Mouse (Mus musculus) kidney, postnatal 0 days (tissue): ENCODE data around the gene Gm45021. TPM values are rescaled to one million over a fixed set of nuclear protein-coding genes. Genes with fewer than 3 reads are reported as not detected.

Source experiments
- ATAC-seq: fragments of 200-750 bp; cut with Nextera tagmentation; replicated peaks from 2 replicates; pipeline ENCODE4 v1.8.0; 2017; ENCODE audit warnings: low read depth, moderate number of reproducible peaks, moderate TSS enrichment, moderate library complexity; ENCODE audit not compliant: low FRiP score
- DNase-seq: peaks from one replicate; pipeline ENCODE4 v3.0.0-alpha.2; 2016; ENCODE audit warnings: low spot score
- H3K27ac ChIP-seq: fragments of 300-500 bp; sonication (generic); 2 replicates; pipeline ENCODE4 v1.5.1; 2014; ENCODE audit warnings: mild to moderate bottlenecking
- H3K27me3 ChIP-seq: fragments of 300-500 bp; sonication (generic); 2 replicates; pipeline ENCODE4 v1.6.1; 2014; ENCODE audit warnings: low read length, mixed read lengths; ENCODE audit not compliant: insufficient read depth
- H3K36me3 ChIP-seq: fragments of 300-500 bp; sonication (generic); 2 replicates; pipeline ENCODE4 v1.6.1; 2014; ENCODE audit warnings: low read length, mixed read lengths; ENCODE audit not compliant: insufficient read depth
- H3K4me1 ChIP-seq: fragments of 300-500 bp; sonication (generic); replicated peaks from 2 replicates; pipeline ENCODE4 v1.6.1; 2014; ENCODE audit warnings: antibody characterized with exemption, low read length, mixed read lengths; ENCODE audit not compliant: insufficient read depth
- H3K4me2 ChIP-seq: fragments of 300-500 bp; sonication (generic); 2 replicates; pipeline ENCODE4 v1.6.1; 2014; ENCODE audit warnings: mild to moderate bottlenecking, low read length, moderate library complexity, mixed read lengths
- H3K4me3 ChIP-seq: fragments of 300-500 bp; sonication (generic); replicated peaks from 2 replicates; pipeline ENCODE4 v1.5.1; 2014; ENCODE audit warnings: low read depth, low read length
- H3K9ac ChIP-seq: fragments of 300-500 bp; sonication (generic); 2 replicates; pipeline ENCODE4 v1.6.1; 2014; ENCODE audit warnings: low read depth, low read length
- H3K9me3 ChIP-seq: fragments of 300-500 bp; sonication (generic); replicated peaks from 2 replicates; pipeline ENCODE4 v1.6.1; 2016; ENCODE audit warnings: low read length, inconsistent platforms, mixed read lengths
- CTCF ChIP-seq: IDR thresholded peaks from 2 replicates; pipeline ENCODE4 v1.5.1; 2016; ENCODE audit warnings: antibody characterized with exemption, low read depth, mild to moderate bottlenecking, moderate library complexity
- WGBS: fragments of 180-500 bp; shearing (Covaris S2); extraction: QIAGEN DNeasy Blood & Tissue Kit; methylation state at CpG from one replicate; pipeline ENCODE4 v1.1.7; 2014; 5-methylcytosine and 5-hydroxymethylcytosine counted together
- polyA plus RNA-seq: library from polyadenylated mRNA; unstranded; fragments of >200 nt; fragmentation: Nextera tagmentation; extraction: Ambion mirVana; gene quantifications from 2 replicates; pipeline ENCODE4 v1.2.1, GENCODE M21; 2015

The Gm45021 gene
- 0.38 TPM in 1 of 2 replicates, not detected in the other for polyA plus RNA-seq

GRCm38 (mm10) chr6:48589194-48589750, at the start of gene Gm45021:
TSS of gene Gm45021 (plus strand) at chr6:48589610.
- no peaks in the 10 kb centered on the region for H3K36me3 ChIP-seq
- no peak within 1 kb of the TSS for H3K4me3 ChIP-seq
- no peak within 1 kb of the TSS for H3K4me2 ChIP-seq
- H3K27ac ChIP-seq: 0 out of 2 replicates have a peak within 1 kb of the TSS, but pooled peaks have one; percentile 9
- no peak within 1 kb of the TSS for H3K9ac ChIP-seq
- H3K4me1 ChIP-seq: peaks cover 5% of the 10 kb centered on the region; the same call in 1 of the 2 replicates
- ATAC-seq (no peak), DNase-seq (peak; percentile 62)
- WGBS: 9% methylated on average over 6 of the region's 6 CpGs
- TF ChIP-seq CTCF: no peak
- H3K9me3 ChIP-seq: no peaks in the 10 kb centered on the region
- H3K27me3 ChIP-seq: no peaks in the 10 kb centered on the region

- no peak overlapping the region for H3K4me3 ChIP-seq
- H3K36me3 ChIP-seq: no peaks in the 10 kb centered on the region
- no peak for DNase-seq
- H3K27ac ChIP-seq: no peak overlapping the region
- 57% methylated on average over 5 of the region's 5 CpGs for WGBS
- H3K9me3 ChIP-seq: no peaks in the 10 kb centered on the region
- no peaks in the 10 kb centered on the region for H3K27me3 ChIP-seq
- no peak overlapping the region for H3K9ac ChIP-seq
- no peak for TF ChIP-seq CTCF
- 0 out of 2 replicates have a peak, but pooled peaks cover 7% of the 10 kb centered on the region for H3K4me1 ChIP-seq
- ATAC-seq: no peak
- no peak overlapping the region for H3K4me2 ChIP-seq
Observed at GRCm38 (mm10) chr6:48539860-48540259, 49.5 kb upstream of the Gm45021 start.

GRCm38 (mm10) chr6:48540721-48541120, 48.7 kb upstream of the Gm45021 start:
- H3K36me3 ChIP-seq: no peaks in the 10 kb centered on the region
- no peak overlapping the region for H3K4me3 ChIP-seq
- TF ChIP-seq CTCF: no peak
- ATAC-seq: no peak
- no peak for DNase-seq
- 0 out of 2 replicates have a peak, but pooled peaks cover 7% of the 10 kb centered on the region for H3K4me1 ChIP-seq
- no peaks in the 10 kb centered on the region for H3K9me3 ChIP-seq
- WGBS: 44% methylated on average over 3 of the region's 3 CpGs
- no peaks in the 10 kb centered on the region for H3K27me3 ChIP-seq
- no peak overlapping the region for H3K27ac ChIP-seq
- H3K9ac ChIP-seq: no peak overlapping the region
- no peak overlapping the region for H3K4me2 ChIP-seq

GRCm38 (mm10) chr6:48541560-48542450, 47.6 kb upstream of the Gm45021 start:
- no peak; the same call in 1 of the 2 replicates for TF ChIP-seq CTCF
- no peak for ATAC-seq

GRCm38 (mm10) chr6:48542631-48543030, 46.8 kb upstream of the Gm45021 start:
- Histone ChIP-seq H3K4me1 (0 out of 2 replicates have a peak, but pooled peaks cover 5% of the 10 kb centered on the region), H3K27ac (no peak overlapping the region), H3K36me3 (no peaks in the 10 kb centered on the region), H3K9me3 (no peaks in the 10 kb centered on the region), H3K9ac (no peak overlapping the region), H3K4me2 (no peak overlapping the region), H3K27me3 (no peaks in the 10 kb centered on the region), H3K4me3 (no peak overlapping the region)
- no peak for ATAC-seq
- no peak for DNase-seq
- no peak for TF ChIP-seq CTCF
- 88% methylated on average over 3 of the region's 3 CpGs for WGBS

More at GRCm38 (mm10) chr6:48541560-48542450, 47.6 kb upstream of the Gm45021 start:
- no peaks in the 10 kb centered on the region for H3K36me3 ChIP-seq
- no peaks in the 10 kb centered on the region for H3K9me3 ChIP-seq
- H3K27me3 ChIP-seq: no peaks in the 10 kb centered on the region
- 0 out of 2 replicates have a peak, but pooled peaks cover 6% of the 10 kb centered on the region for H3K4me1 ChIP-seq
- no peak overlapping the region for H3K9ac ChIP-seq
- WGBS: 10% methylated on average over 7 of the region's 7 CpGs
- no peak overlapping the region for H3K4me2 ChIP-seq
- DNase-seq: peak; percentile 57
- no peak overlapping the region for H3K27ac ChIP-seq
- no peak overlapping the region for H3K4me3 ChIP-seq

- no peak for DNase-seq
- H3K9me3 ChIP-seq: no peaks in the 10 kb centered on the region
- H3K36me3 ChIP-seq: no peaks in the 10 kb centered on the region
- H3K4me3 ChIP-seq: no peak overlapping the region
- H3K27me3 ChIP-seq: no peaks in the 10 kb centered on the region
- no peak for TF ChIP-seq CTCF
- H3K27ac ChIP-seq: no peak overlapping the region
- 58% methylated on average over 5 of the region's 5 CpGs for WGBS
- 0 out of 2 replicates have a peak, but pooled peaks cover 5% of the 10 kb centered on the region for H3K4me1 ChIP-seq
- H3K4me2 ChIP-seq: no peak overlapping the region
- no peak overlapping the region for H3K9ac ChIP-seq
- ATAC-seq: no peak
Observed at GRCm38 (mm10) chr6:48545251-48545650, 44.2 kb upstream of the Gm45021 start.
